Mouse (Mus musculus): ENCODE measurements at regions not wholly inside any gene's neighbourhood (a gene's known extent, or its start where the extent isn't known, plus 50 kb on each side); places are given as distances from the start of the nearest gene placed in this dataset.

DNA sequence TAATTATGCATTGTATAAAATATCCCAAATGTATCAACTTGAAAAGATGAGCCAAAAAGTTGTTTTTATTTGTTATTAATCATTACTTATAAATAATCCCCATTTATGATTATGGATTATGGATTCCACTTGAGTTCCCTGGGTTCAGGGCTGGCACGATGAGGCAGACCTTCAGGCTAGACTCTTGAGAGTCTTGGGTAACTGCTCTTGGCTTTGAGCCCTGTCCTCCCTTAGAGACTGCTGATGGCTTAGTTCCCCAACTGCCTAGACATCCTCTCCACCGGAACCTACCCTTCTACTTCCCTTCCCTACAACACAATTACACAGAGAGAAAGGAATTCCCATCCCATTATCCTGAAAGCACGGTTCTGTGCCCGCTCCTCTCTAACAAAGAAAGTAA is 466.3 kb upstream of the Gm6657 start:
- TF ChIP-seq POLR2A (IDR thresholded peaks at IDR 0.05; ENCODE audit: low read depth, low read length) (no peak), CTCF (conservative IDR thresholded peaks at IDR 0.05; ENCODE audit: insufficient read depth, insufficient read length, low read depth, low read length) (no peak)
